Mouse (Mus musculus): ENCODE data around the gene Fah. TPM values are rescaled to one million over a fixed set of nuclear protein-coding genes. Genes with fewer than 3 reads are reported as not detected.

Fah gene
- total and polyA plus RNA-seq, 2 experiments from 2014 or later: 8.9 to 12.2 TPM

GRCm38 (mm10) chr7:84586360-84587100 lies 20.0 kb downstream of the Fah start:
- TF ChIP-seq CTCF (IDR thresholded peaks at IDR 0.05; ENCODE audit: low read depth): no peak
- no peaks in the 10 kb centered on the region for H3K9me3 ChIP-seq (ENCODE audit: low read length)
- no peak overlapping the region for H3K4me3 ChIP-seq (ENCODE audit: low read depth, low read length)
- no peaks in the 10 kb centered on the region for H3K27me3 ChIP-seq (ENCODE audit: insufficient read depth, low read length)
- DNase-seq (no peak), ATAC-seq (peak; percentile 49; the same call in 1 of the 2 replicates)
- H3K9ac ChIP-seq: no peak overlapping the region
- H3K36me3 ChIP-seq (ENCODE audit: insufficient read depth): no peaks in the 10 kb centered on the region
- H3K27ac ChIP-seq (ENCODE audit: low read depth, low read length): no peak overlapping the region
- no peaks in the 10 kb centered on the region for H3K4me1 ChIP-seq (ENCODE audit: insufficient read depth)
- 36% methylated on average over 3 of the region's 3 CpGs for WGBS
- H3K4me2 ChIP-seq (ENCODE audit: low read depth): no peak overlapping the region

- Histone ChIP-seq H3K4me2 (ENCODE audit: low read depth) (no peak overlapping the region), H3K9me3 (ENCODE audit: low read length) (no peaks in the 10 kb centered on the region), H3K4me1 (ENCODE audit: insufficient read depth) (no peaks in the 10 kb centered on the region), H3K27ac (ENCODE audit: low read depth, low read length) (no peak overlapping the region), H3K9ac (no peak overlapping the region), H3K36me3 (ENCODE audit: insufficient read depth) (no peaks in the 10 kb centered on the region), H3K27me3 (ENCODE audit: insufficient read depth, low read length) (no peaks in the 10 kb centered on the region), H3K4me3 (ENCODE audit: low read depth, low read length) (no peak overlapping the region)
- DNase-seq: no peak
- no peak for ATAC-seq
- no peak for TF ChIP-seq CTCF (IDR thresholded peaks at IDR 0.05; ENCODE audit: low read depth)
- WGBS: 96% methylated on average over 4 of the region's 4 CpGs
Observed at GRCm38 (mm10) chr7:84585086-84585485, 21.4 kb downstream of the Fah start.

- H3K4me1 ChIP-seq (ENCODE audit: insufficient read depth): no peaks in the 10 kb centered on the region
- no peak overlapping the region for H3K4me2 ChIP-seq (ENCODE audit: low read depth)
- H3K9ac ChIP-seq: no peak overlapping the region
- no peaks in the 10 kb centered on the region for H3K27me3 ChIP-seq (ENCODE audit: insufficient read depth, low read length)
- TF ChIP-seq CTCF (IDR thresholded peaks at IDR 0.05; ENCODE audit: low read depth): no peak
- no peak overlapping the region for H3K4me3 ChIP-seq (ENCODE audit: low read depth, low read length)
- H3K9me3 ChIP-seq (ENCODE audit: low read length): no peaks in the 10 kb centered on the region
- ATAC-seq: no peak
- 92% methylated on average over 1 of the region's 1 CpGs for WGBS
- no peak overlapping the region for H3K27ac ChIP-seq (ENCODE audit: low read depth, low read length)
- DNase-seq: no peak
- no peaks in the 10 kb centered on the region for H3K36me3 ChIP-seq (ENCODE audit: insufficient read depth)
Observed at GRCm38 (mm10) chr7:84579769-84580168, 26.8 kb downstream of the Fah start.

- Histone ChIP-seq H3K36me3 (ENCODE audit: insufficient read depth) (no peaks in the 10 kb centered on the region), H3K4me1 (ENCODE audit: insufficient read depth) (no peaks in the 10 kb centered on the region), H3K9me3 (ENCODE audit: low read length) (no peaks in the 10 kb centered on the region), H3K27ac (ENCODE audit: low read depth, low read length) (no peak overlapping the region), H3K9ac (no peak overlapping the region), H3K4me2 (ENCODE audit: low read depth) (no peak overlapping the region), H3K27me3 (ENCODE audit: insufficient read depth, low read length) (no peaks in the 10 kb centered on the region), H3K4me3 (ENCODE audit: low read depth, low read length) (no peak overlapping the region)
- peak; percentile 32; the same call in 1 of the 2 replicates for ATAC-seq
- DNase-seq: peak; percentile 14
- no peak for TF ChIP-seq CTCF (IDR thresholded peaks at IDR 0.05; ENCODE audit: low read depth)
- WGBS: 54% methylated on average over 1 of the region's 1 CpGs
Observed at GRCm38 (mm10) chr7:84578841-84579240, 27.7 kb downstream of the Fah start.

GRCm38 (mm10) chr7:84577034-84577433 lies 29.5 kb downstream of the Fah start:
- H3K27me3 ChIP-seq (ENCODE audit: insufficient read depth, low read length): no peaks in the 10 kb centered on the region
- no peaks in the 10 kb centered on the region for H3K4me1 ChIP-seq (ENCODE audit: insufficient read depth)
- no peak overlapping the region for H3K4me2 ChIP-seq (ENCODE audit: low read depth)
- ATAC-seq: no peak
- TF ChIP-seq CTCF (IDR thresholded peaks at IDR 0.05; ENCODE audit: low read depth): no peak
- H3K36me3 ChIP-seq (ENCODE audit: insufficient read depth): no peaks in the 10 kb centered on the region
- H3K9ac ChIP-seq: no peak overlapping the region
- WGBS: 77% methylated on average over 2 of the region's 2 CpGs
- DNase-seq: no peak
- no peaks in the 10 kb centered on the region for H3K9me3 ChIP-seq (ENCODE audit: low read length)
- H3K27ac ChIP-seq (ENCODE audit: low read depth, low read length): no peak overlapping the region
- H3K4me3 ChIP-seq (ENCODE audit: low read depth, low read length): no peak overlapping the region

GRCm38 (mm10) chr7:84566200-84566599 lies 40.3 kb downstream of the Fah start:
- H3K4me3 ChIP-seq (ENCODE audit: low read depth, low read length): no peak overlapping the region
- DNase-seq (no peak), ATAC-seq (peak; percentile 61)
- H3K27me3 ChIP-seq (ENCODE audit: insufficient read depth, low read length): no peaks in the 10 kb centered on the region
- no peaks in the 10 kb centered on the region for H3K4me1 ChIP-seq (ENCODE audit: insufficient read depth)
- no peak for TF ChIP-seq CTCF (IDR thresholded peaks at IDR 0.05; ENCODE audit: low read depth)
- H3K4me2 ChIP-seq (ENCODE audit: low read depth): no peak overlapping the region
- H3K36me3 ChIP-seq (ENCODE audit: insufficient read depth): no peaks in the 10 kb centered on the region
- no peak overlapping the region for H3K27ac ChIP-seq (ENCODE audit: low read depth, low read length)
- 68% methylated on average over 6 of the region's 6 CpGs for WGBS
- H3K9me3 ChIP-seq (ENCODE audit: low read length): no peaks in the 10 kb centered on the region
- no peak overlapping the region for H3K9ac ChIP-seq

- ATAC-seq: no peak
- no peak for TF ChIP-seq CTCF (IDR thresholded peaks at IDR 0.05; ENCODE audit: low read depth)
- no peaks in the 10 kb centered on the region for H3K27me3 ChIP-seq (ENCODE audit: insufficient read depth, low read length)
- no peak for DNase-seq
- WGBS: 88% methylated on average over 3 of the region's 3 CpGs
- H3K9ac ChIP-seq: no peak overlapping the region
- no peaks in the 10 kb centered on the region for H3K36me3 ChIP-seq (ENCODE audit: insufficient read depth)
- H3K4me1 ChIP-seq (ENCODE audit: insufficient read depth): no peaks in the 10 kb centered on the region
- H3K9me3 ChIP-seq (ENCODE audit: low read length): no peaks in the 10 kb centered on the region
- H3K4me2 ChIP-seq (ENCODE audit: low read depth): no peak overlapping the region
- H3K4me3 ChIP-seq (ENCODE audit: low read depth, low read length): no peak overlapping the region
- no peak overlapping the region for H3K27ac ChIP-seq (ENCODE audit: low read depth, low read length)
Observed at GRCm38 (mm10) chr7:84564236-84564635, 42.3 kb downstream of the Fah start.
